Mouse (Mus musculus) testis, postnatal 10 days (tissue): ENCODE measurements around the gene Olfr994.

ENCODE experiments used
- DNase-seq: peaks from one replicate; pipeline ENCODE4 v3.0.0; 2021; ENCODE audit warnings: low spot score

Olfr994 gene

DNA sequence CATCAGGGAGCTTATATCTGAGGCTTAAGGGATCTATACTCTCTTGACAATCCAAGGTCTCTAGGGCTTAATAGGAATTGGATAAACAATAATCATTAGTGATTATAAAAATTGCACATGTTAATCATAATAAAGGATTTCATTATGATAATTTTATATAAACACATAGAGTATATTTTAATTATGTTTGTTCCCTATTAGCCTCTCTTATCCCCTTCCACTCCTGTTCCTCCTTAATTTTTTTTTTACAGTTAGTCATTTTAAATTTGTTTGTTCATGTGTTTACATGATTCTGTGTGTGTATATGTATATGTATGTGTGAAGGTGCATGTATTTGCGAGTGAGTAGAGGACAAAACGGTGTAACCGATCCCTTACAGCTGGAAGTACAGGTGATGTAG, at the start of gene Olfr994:
TSS of gene Olfr994 (minus strand) at position 101 of the 400 bp plus-strand sequence.
- DNase-seq: no peak

DNA sequence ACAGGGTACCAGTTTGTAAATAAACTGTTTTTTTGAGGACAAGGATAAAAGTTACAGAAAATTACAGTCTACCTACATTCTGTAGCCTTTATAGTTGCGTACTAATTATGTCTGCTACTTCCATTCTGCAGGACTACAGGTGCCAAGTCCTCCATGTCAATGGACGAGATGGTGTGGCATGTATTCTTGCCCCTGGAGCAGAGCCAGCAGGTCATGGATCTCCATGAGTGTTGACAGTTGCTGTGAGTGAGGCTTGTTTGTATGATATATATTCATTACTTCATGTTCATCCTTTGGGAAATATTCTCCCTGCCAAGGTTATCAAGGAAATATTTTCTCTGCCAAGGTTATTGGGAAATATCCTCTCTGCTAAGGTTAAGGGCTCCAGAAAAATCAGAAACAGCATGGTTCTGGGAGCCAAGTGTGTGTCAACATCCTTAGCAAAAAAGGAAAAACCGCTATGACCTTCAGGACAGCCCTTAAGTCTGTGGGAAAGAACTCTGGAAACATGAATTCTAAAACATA, 30.6 kb upstream of the Olfr994 start:
- DNase-seq: no peak

DNA sequence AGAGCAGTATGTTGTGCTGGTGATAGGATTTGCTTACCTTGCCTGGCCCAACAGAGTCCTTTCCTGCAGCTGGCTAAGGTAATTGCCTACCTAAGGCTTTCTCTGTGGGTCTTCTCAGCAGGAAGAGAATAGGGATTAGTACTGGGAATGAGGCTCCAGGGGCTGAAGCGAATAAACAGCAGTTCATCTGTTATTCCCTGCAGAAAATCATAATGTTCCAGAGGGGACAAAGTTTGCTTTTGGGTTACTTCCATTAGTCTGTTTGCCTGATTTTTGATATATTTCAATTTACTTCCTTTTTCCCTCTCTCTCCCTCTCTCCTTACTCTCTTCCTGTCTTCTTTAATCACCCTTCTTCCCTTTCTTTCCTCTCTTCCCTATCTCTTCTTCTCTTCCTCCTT, 7.3 kb upstream of the Olfr994 start, which contains the start of gene Olfr995:
TSS of gene Olfr995 (minus strand) at position 101 of the 400 bp plus-strand sequence.
- no peak for DNase-seq

DNA sequence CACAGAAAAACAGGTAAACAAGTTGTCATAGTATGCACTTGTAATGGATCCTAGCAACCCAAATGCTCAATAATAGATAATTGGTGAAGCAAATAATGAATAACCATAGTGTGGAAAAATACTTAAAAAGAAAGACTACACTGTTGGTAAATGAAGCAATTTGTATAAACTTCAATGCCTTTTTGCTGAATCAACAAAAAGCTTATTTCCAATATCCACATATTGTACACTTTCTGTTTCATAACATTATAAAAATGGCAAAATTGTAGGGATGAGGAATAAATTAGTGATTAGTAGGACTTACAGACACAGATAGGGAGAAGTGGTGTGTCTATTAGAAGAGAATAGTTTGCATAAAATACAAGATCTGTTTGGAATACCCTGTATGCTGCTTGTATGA, 6.3 kb upstream of the Olfr994 start:
- DNase-seq: no peak

DNA sequence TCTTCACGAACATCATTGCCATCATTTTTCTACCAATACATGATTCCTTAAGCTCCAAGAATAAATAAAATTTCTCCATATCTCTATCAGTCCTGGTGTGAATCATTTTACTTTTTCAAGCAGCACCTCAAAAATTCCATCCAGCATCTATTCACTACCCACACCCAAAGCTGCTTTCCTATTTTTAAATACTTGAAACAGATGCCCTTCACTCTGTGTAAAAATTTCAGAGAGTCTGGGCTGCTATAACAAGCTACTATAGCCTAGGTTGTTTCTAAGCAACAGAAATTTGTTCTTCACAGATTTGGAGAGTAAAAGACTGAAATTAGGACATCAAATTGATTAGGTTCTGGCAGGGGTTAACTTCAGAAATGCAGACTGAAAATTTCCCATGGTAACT, 10.4 kb downstream of the Olfr994 start:
- DNase-seq: no peak

DNA sequence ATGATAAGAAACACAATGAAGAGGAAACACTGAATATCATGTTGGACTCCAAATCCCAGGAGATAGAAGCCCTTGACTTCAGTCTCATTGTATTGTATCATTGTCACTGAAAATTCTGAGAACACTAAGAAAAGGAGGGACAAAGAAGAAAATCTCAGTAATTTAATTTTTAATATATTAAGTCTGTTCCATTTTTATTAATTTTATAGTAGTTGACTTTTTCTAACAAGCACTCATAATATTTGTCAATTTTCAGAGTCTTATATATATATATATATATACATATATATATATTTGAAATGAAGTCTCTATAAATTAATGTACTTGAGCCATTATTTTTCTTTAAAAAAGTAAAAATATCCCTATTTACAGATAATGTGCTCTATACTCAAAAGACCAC, 21.5 kb downstream of the Olfr994 start, which contains the start of gene Olfr993:
TSS of gene Olfr993 (minus strand) at position 101 of the 400 bp plus-strand sequence.
- no peak for DNase-seq

DNA sequence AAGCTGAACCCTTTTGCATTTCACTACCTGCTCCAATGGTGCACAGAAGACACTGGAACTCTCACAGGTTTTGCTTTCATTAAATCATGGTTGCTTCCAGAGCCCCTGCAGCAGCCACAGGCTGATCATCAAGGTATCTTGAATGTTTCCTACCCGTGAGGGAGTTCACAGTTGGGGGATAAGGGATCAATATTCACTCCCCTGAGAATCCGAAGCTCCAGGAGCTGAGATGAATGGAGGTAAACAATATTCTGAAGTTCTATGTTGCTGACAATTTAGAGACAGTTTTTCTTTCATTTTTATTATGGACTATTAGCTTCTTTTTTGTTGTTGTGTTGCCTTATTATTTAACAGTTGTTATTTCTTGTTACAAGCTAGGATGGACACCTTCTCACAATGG, 26.9 kb downstream of the Olfr994 start, which contains the start of gene Olfr992:
TSS of gene Olfr992 (minus strand) at position 101 of the 400 bp plus-strand sequence.
- DNase-seq: no peak
